Mouse (Mus musculus) neural tube, embryonic 14.5 days (tissue): ENCODE measurements around the gene Cpsf4l. TPM values are rescaled to one million over a fixed set of nuclear protein-coding genes. Genes with fewer than 3 reads are reported as not detected.
A peak's percentile ranks its signal among the peaks of the same experiment; 100 is the strongest.

Source experiments
- ATAC-seq: fragments of 200-750 bp; cut with Nextera tagmentation; 2 replicates; pipeline ENCODE4 v1.8.0; 2017; ENCODE audit warnings: low read depth, mild to moderate bottlenecking, moderate TSS enrichment, moderate library complexity
- H3K27ac ChIP-seq: fragments of 300-500 bp; sonication (generic); 2 replicates; pipeline ENCODE4 v1.5.1; 2014; ENCODE audit warnings: low read depth, mild to moderate bottlenecking, control low read depth, low read length, moderate library complexity, mixed read lengths
- H3K27me3 ChIP-seq: fragments of 300-500 bp; sonication (generic); 2 replicates; pipeline ENCODE4 v1.6.1; 2014; ENCODE audit warnings: low read length; ENCODE audit not compliant: control insufficient read depth, insufficient read depth
- H3K36me3 ChIP-seq: fragments of 300-500 bp; sonication (generic); 2 replicates; pipeline ENCODE4 v1.6.1; 2014; ENCODE audit warnings: low read length, mixed read lengths; ENCODE audit not compliant: control insufficient read depth, insufficient read depth
- H3K4me1 ChIP-seq: fragments of 300-500 bp; sonication (generic); 2 replicates; pipeline ENCODE4 v1.6.1; 2014; ENCODE audit warnings: low read length; ENCODE audit not compliant: control insufficient read depth, insufficient read depth
- H3K4me2 ChIP-seq: fragments of 300-500 bp; sonication (generic); 2 replicates; pipeline ENCODE4 v1.6.1; 2014; ENCODE audit warnings: mild to moderate bottlenecking, low read depth, low read length, control low read depth
- H3K4me3 ChIP-seq: fragments of 300-500 bp; sonication (generic); 2 replicates; pipeline ENCODE4 v1.5.1; 2014; ENCODE audit warnings: low read depth, low read length, control low read depth, mixed read lengths
- H3K9ac ChIP-seq: fragments of 300-500 bp; sonication (generic); replicated peaks from 2 replicates; pipeline ENCODE4 v1.6.1; 2014; ENCODE audit warnings: low read depth, mild to moderate bottlenecking, control low read depth, low read length, mixed read lengths
- H3K9me3 ChIP-seq: fragments of 300-500 bp; sonication (generic); 2 replicates; pipeline ENCODE4 v1.6.1; 2016; ENCODE audit warnings: low read length; ENCODE audit not compliant: control insufficient read depth
- WGBS: fragments of 180-500 bp; shearing (Covaris S2); extraction: QIAGEN DNeasy Blood & Tissue Kit; methylation state at CpG from one replicate; pipeline ENCODE4 v1.1.7; 2014; 5-methylcytosine and 5-hydroxymethylcytosine counted together
- polyA plus RNA-seq: library from polyadenylated mRNA; unstranded; fragments of >200 nt; fragmentation: Nextera tagmentation; extraction: Ambion mirVana; gene quantifications from 2 replicates; pipeline ENCODE4 v1.2.1, GENCODE M21; 2014

Cpsf4l gene
- polyA plus RNA-seq, 1 experiment from 2014 or later: 0.72 TPM

DNA sequence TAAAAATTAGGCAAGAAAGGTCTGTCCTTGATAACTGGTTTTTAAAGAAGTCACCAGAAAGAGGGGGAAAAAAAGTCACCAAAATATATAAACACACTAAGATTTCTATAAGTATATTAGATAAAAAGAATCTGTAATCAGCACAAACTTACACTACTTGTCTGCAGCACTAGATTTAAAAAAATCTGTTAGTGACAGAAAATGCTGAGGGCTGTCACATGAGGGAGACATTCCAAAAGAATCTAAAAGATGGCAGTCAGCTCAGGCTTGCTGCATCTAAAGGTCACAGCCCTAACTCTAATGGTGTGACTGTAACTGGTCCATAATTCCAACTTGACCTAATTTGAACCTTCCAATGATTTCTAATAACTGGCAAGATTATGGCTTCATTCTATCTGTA lies 27.8 kb downstream of the Cpsf4l start:
- no peak overlapping the region for H3K27ac ChIP-seq
- peaks cover 24% of the 10 kb centered on the region for H3K4me1 ChIP-seq
- H3K9me3 ChIP-seq: no peaks in the 10 kb centered on the region
- H3K4me2 ChIP-seq: peak overlapping the region; percentile 81; the same call in 1 of the 2 replicates
- H3K9ac ChIP-seq: no peak overlapping the region
- H3K27me3 ChIP-seq: no peaks in the 10 kb centered on the region
- ATAC-seq: no peak
- H3K4me3 ChIP-seq: no peak overlapping the region; the same call in 1 of the 2 replicates
- H3K36me3 ChIP-seq: no peaks in the 10 kb centered on the region

DNA sequence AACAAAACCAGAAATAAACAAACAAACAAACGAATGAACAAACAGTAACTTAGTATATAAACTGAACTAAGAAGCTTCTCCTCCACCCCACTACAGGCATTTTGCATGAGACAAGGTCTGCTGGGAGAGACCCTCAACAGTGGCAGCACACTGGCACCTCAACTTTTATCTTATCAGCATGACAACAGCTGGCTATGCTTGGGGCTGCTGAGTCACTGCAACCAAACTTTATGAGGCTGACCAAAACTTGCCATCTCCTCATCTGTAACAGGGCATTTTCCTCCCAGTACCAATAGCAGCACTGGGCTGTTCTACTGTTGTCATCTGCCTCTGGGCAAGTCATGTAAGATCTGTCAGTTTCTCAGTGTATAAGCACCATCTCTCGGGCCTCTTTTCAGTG lies 28.9 kb downstream of the Cpsf4l start:
- H3K27me3 ChIP-seq: no peaks in the 10 kb centered on the region
- H3K4me1 ChIP-seq: peaks cover 18% of the 10 kb centered on the region
- no peak overlapping the region for H3K4me3 ChIP-seq
- no peaks in the 10 kb centered on the region for H3K36me3 ChIP-seq
- no peak for ATAC-seq
- H3K9ac ChIP-seq: no peak overlapping the region
- no peak overlapping the region for H3K27ac ChIP-seq
- 96% methylated on average over 2 of the region's 2 CpGs for WGBS
- no peak overlapping the region for H3K4me2 ChIP-seq
- H3K9me3 ChIP-seq: no peaks in the 10 kb centered on the region

DNA sequence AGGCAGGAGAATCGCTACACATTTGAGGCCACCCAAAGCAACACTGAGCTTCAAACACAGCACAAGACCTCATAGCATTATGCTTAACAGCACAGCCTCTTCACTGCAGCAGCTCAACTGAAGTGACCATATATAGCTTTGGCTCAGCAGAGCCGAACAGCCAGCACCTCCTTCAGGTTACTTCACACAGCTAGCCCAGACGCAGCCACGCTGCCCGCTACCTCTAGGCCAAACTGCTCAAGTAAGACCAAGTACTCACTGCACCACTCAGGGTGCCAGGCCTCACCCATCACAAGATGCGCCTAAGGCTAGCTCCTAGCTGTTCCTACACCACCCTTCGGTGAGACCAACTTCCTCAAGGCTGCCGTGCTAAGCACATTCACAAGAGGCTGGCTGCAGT lies 31.4 kb downstream of the Cpsf4l start:
- Histone ChIP-seq H3K4me1 (peaks cover 11% of the 10 kb centered on the region), H3K27me3 (no peaks in the 10 kb centered on the region), H3K9me3 (no peaks in the 10 kb centered on the region), H3K27ac (no peak overlapping the region), H3K4me3 (no peak overlapping the region), H3K4me2 (no peak overlapping the region), H3K9ac (no peak overlapping the region), H3K36me3 (peaks cover 6% of the 10 kb centered on the region; the same call in 1 of the 2 replicates)
- ATAC-seq: no peak
- 92% methylated on average over 8 of the region's 8 CpGs for WGBS

DNA sequence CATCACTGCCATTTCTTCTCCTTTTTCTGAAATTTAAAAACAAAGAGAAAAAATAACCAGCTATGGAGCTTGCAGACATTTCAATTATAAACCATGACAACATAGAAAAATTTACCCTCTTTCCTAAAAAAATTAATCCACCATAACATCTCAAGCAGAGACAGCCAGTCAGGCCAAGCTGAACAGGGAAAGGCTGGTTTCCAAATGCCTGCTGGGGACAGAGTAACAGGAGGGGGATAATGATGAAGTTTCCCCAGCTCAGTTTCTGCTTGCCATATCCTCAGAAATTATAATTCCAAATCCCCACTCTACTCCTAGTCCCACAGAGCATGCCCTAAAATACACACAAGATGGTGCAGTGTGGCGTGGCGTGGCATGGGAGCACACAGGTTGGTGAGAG lies 32.4 kb downstream of the Cpsf4l start:
- Histone ChIP-seq H3K9me3 (no peaks in the 10 kb centered on the region), H3K36me3 (peaks cover 6% of the 10 kb centered on the region; the same call in 1 of the 2 replicates), H3K9ac (no peak overlapping the region), H3K4me3 (no peak overlapping the region), H3K4me2 (no peak overlapping the region), H3K4me1 (peaks cover 4% of the 10 kb centered on the region), H3K27ac (no peak overlapping the region), H3K27me3 (no peaks in the 10 kb centered on the region)
- no peak for ATAC-seq
- 98% methylated on average over 2 of the region's 2 CpGs for WGBS

DNA sequence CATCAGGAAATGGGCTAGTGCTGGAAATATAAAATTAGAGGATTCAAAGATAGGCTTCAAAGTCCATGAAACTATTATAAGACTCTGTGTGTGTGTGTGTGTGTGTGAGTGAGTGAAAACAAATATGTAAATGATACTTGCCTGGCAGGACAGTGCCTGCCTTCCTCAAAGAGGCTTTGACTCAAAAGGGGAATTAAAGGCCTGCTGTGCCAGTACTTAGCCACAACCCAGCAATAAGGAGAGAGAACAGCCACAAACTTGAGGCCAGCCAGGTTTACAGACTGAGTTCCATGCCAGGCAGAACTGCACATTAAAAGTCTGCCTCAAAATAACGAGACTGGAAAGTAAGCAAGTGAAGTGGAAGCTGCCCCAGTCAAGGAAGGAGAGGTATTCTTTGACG lies 33.0 kb downstream of the Cpsf4l start:
- no peaks in the 10 kb centered on the region for H3K27me3 ChIP-seq
- H3K9me3 ChIP-seq: no peaks in the 10 kb centered on the region
- WGBS: 80% methylated on average over 2 of the region's 2 CpGs
- H3K9ac ChIP-seq: no peak overlapping the region
- H3K4me3 ChIP-seq: no peak overlapping the region
- H3K4me2 ChIP-seq: no peak overlapping the region
- no peak overlapping the region for H3K27ac ChIP-seq
- ATAC-seq: no peak
- no peaks in the 10 kb centered on the region for H3K4me1 ChIP-seq
- peaks cover 6% of the 10 kb centered on the region; the same call in 1 of the 2 replicates for H3K36me3 ChIP-seq

DNA sequence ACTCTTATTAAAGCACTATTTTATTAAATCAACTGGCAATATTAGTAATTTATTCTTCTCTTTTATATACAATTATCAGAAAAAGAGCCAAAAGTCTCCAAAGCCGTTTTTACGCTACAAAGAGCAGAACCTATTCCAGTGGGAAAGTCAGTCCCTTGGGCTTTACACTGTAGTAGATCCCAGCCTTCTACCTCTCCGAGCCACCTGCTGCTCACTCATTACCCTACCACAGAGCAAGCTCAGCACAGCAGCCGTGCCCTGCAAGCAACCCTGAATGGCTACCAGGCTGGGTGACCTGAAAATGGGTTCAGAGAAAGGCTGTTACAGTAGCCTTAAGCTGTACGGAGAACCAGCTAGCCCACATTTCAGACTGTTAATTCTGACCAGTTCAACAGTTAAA lies 35.2 kb downstream of the Cpsf4l start:
- no peak overlapping the region for H3K27ac ChIP-seq
- H3K36me3 ChIP-seq: peaks cover 6% of the 10 kb centered on the region; the same call in 1 of the 2 replicates
- H3K4me2 ChIP-seq: no peak overlapping the region
- H3K9me3 ChIP-seq: no peaks in the 10 kb centered on the region
- no peak overlapping the region for H3K9ac ChIP-seq
- WGBS: 83% methylated on average over 5 of the region's 5 CpGs
- H3K27me3 ChIP-seq: no peaks in the 10 kb centered on the region
- ATAC-seq: no peak
- H3K4me3 ChIP-seq: no peak overlapping the region
- H3K4me1 ChIP-seq: no peaks in the 10 kb centered on the region

DNA sequence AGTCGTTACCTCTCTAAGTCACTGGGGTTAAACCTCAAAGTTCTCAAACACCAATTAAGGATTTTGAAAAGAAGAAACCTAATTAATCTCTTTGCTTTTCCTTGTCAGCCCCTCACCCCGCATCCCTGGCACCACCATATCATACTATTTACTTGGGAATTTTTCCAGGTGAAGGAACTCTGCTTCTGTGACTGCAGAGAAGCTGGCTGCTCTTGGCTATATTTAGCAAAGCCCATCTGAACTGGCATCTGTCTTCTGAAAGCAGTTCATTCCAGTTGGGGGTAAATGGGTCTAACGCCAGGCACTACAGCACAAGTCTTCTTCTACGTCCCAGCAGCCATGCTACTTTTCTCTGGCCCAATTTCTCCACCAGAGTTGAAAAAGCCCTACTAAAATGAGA lies 36.2 kb downstream of the Cpsf4l start:
- no peak for ATAC-seq

DNA sequence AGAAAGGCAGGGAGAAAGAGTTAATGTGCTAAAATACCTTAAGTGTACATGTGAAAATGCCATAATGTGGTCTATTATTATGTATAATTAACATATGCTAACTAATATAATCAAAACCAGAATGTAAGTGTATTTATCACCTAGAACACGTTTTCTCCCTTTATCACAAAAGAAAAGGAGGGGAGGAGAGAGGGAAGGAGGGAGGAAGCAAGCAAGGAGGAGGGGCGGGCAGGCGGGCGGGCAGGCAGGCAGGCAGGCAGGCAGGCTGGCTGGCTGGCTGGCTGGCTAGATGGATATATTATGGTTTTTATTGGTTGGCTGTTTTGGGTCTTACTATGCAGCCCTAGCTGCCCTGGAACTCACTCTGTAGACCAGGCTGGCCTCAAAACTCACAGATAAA lies 40.1 kb downstream of the Cpsf4l start:
- Histone ChIP-seq H3K4me3 (no peak overlapping the region), H3K4me1 (0 out of 2 replicates have a peak, but pooled peaks cover 7% of the 10 kb centered on the region), H3K9me3 (no peaks in the 10 kb centered on the region), H3K9ac (no peak overlapping the region), H3K36me3 (peaks cover 6% of the 10 kb centered on the region; the same call in 1 of the 2 replicates), H3K27me3 (no peaks in the 10 kb centered on the region), H3K4me2 (no peak overlapping the region), H3K27ac (no peak overlapping the region)
- WGBS: 66% methylated on average over 4 of the region's 4 CpGs
- ATAC-seq: no peak

More for the DNA sequence above, 36.2 kb downstream of the Cpsf4l start:
- H3K27ac ChIP-seq: no peak overlapping the region
- H3K36me3 ChIP-seq: peaks cover 6% of the 10 kb centered on the region; the same call in 1 of the 2 replicates
- 95% methylated on average over 4 of the region's 4 CpGs for WGBS
- no peak overlapping the region for H3K9ac ChIP-seq
- no peaks in the 10 kb centered on the region for H3K9me3 ChIP-seq
- no peak overlapping the region for H3K4me3 ChIP-seq
- no peak overlapping the region for H3K4me2 ChIP-seq
- H3K4me1 ChIP-seq: no peaks in the 10 kb centered on the region
- no peaks in the 10 kb centered on the region for H3K27me3 ChIP-seq

DNA sequence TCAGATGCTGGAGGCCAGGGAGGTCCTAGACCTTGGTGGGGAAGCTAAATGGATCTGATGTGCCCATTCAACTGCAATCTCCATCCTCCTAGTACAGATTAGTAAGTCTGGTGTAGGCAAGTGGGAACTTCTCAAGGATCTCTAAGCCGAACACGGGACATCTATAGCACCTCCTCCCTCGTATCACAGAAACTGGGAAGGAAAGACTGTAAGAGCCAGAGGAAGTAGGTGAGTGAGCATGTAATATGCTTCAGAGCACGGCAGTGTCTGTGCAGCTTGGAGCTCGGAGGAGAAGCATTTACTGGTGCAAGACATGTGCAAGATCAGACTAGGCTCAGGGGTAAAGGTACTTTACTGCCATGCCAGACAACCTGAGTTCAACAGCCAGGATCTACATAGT lies 41.0 kb downstream of the Cpsf4l start:
- Histone ChIP-seq H3K4me3 (no peak overlapping the region), H3K27me3 (no peaks in the 10 kb centered on the region), H3K4me1 (0 out of 2 replicates have a peak, but pooled peaks cover 7% of the 10 kb centered on the region), H3K27ac (no peak overlapping the region), H3K4me2 (no peak overlapping the region), H3K36me3 (peaks cover 11% of the 10 kb centered on the region; the same call in 1 of the 2 replicates), H3K9ac (no peak overlapping the region), H3K9me3 (no peaks in the 10 kb centered on the region)
- 94% methylated on average over 5 of the region's 5 CpGs for WGBS
- ATAC-seq: no peak
